Comparison of ENCODE assay signal across 16 mouse cellular contexts in genomic region chr12:71975626-71976025, GRCm38 (mm10).
DNase-seq lines count a peak whose midpoint lies in the region; ATAC-seq and TF ChIP-seq lines count a peak whose summit lies in the region.
"Had no signal": no experiment of that assay in that cellular context is flagged by ENCODE, and none has a peak within 500 bp of the region (broad histone marks: within the 10 kb centered on the region; RNA-seq: fewer than 3 reads in every experiment).

No protein-coding gene starts in this region.

- peak overlapping the region; percentile 62 for H3K27ac ChIP-seq in heart, adult 2 months
- peak overlapping the region; percentile 73 for H3K27ac ChIP-seq in forebrain, embryonic 14.5 days (ENCODE audit: low read depth, low read length)
- H3K27ac ChIP-seq in heart, embryonic 16.5 days (ENCODE audit: low read length): peak overlapping the region; percentile 82
- H3K27ac ChIP-seq: limb, embryonic 12.5 days; liver, embryonic 14.5 days had no signal

- 33% methylated on average over 1 of the region's 1 CpGs for WGBS in heart, adult 2 months
- WGBS in forebrain, embryonic 14.5 days: 20% methylated on average over 1 of the region's 1 CpGs
- WGBS in heart, embryonic 16.5 days: 44% methylated on average over 1 of the region's 1 CpGs

- intact Hi-C loops in heart, adult 2 months (cut with DNase I): loop anchor here (2.0 to 5.0 kb wide), 2 partner anchors 143 to 208 kb away; no protein-coding TSS in a partner anchor
- intact Hi-C loops in left cerebral cortex, postnatal 4 days (cut with DNase I): loop anchor here (5.0 kb wide), 1 partner anchor 143 kb away; the partner anchor contains the start of gene Daam1
- intact Hi-C loops in left cerebral cortex, postnatal 25 days (cut with DNase I): no loop called here

- H3K4me1 ChIP-seq in heart, adult 2 months (ENCODE audit: control insufficient read depth, insufficient read depth, low read length): peaks cover 25% of the 10 kb centered on the region
- peaks cover 30% of the 10 kb centered on the region for H3K4me1 ChIP-seq in forebrain, embryonic 14.5 days (ENCODE audit: control insufficient read depth, insufficient read depth, low read length)
- H3K4me1 ChIP-seq in heart, embryonic 16.5 days (ENCODE audit: control insufficient read depth, insufficient read depth, low read length): peaks cover 79% of the 10 kb centered on the region
- H3K4me1 ChIP-seq: limb, embryonic 12.5 days had no signal

- H3K27me3 ChIP-seq in heart, adult 2 months (ENCODE audit: control insufficient read depth, insufficient read depth, low read length): no peaks in the 10 kb centered on the region
- H3K27me3 ChIP-seq in forebrain, embryonic 14.5 days (replicated peaks; ENCODE audit: control insufficient read depth, insufficient read depth, low read length): no peaks in the 10 kb centered on the region
- no peaks in the 10 kb centered on the region for H3K27me3 ChIP-seq in heart, embryonic 16.5 days (ENCODE audit: control insufficient read depth, insufficient read depth, low read length)
- H3K27me3 ChIP-seq: limb, embryonic 12.5 days had no signal

- H3K4me2 ChIP-seq in forebrain, embryonic 14.5 days (ENCODE audit: low read length): no peak overlapping the region
- no peak overlapping the region for H3K4me2 ChIP-seq in heart, embryonic 16.5 days (ENCODE audit: low read depth, low read length)
- H3K4me2 ChIP-seq: limb, embryonic 12.5 days had no signal

- H3K9me3 ChIP-seq in forebrain, embryonic 14.5 days (replicated peaks; ENCODE audit: control insufficient read depth, low read length): no peaks in the 10 kb centered on the region
- H3K9me3 ChIP-seq in heart, embryonic 16.5 days (replicated peaks; ENCODE audit: control insufficient read depth, low read length): no peaks in the 10 kb centered on the region
- H3K9me3 ChIP-seq: limb, embryonic 12.5 days had no signal

- TF ChIP-seq POLR2A in heart, adult 2 months (IDR thresholded peaks at IDR 0.05; ENCODE audit: insufficient read depth, low read depth, low read length): no peak

- no peak for ATAC-seq in forebrain, embryonic 14.5 days
- no peak for ATAC-seq in heart, embryonic 16.5 days (replicated peaks; ENCODE audit: extremely low read depth, insufficient read depth, low FRiP score)

- peaks cover 57% of the 10 kb centered on the region for H3K36me3 ChIP-seq in heart, adult 2 months (ENCODE audit: control insufficient read depth, insufficient read depth, low read length)
- H3K36me3 ChIP-seq in forebrain, embryonic 14.5 days (ENCODE audit: control insufficient read depth, insufficient read depth, low read length): peaks cover 64% of the 10 kb centered on the region
- H3K36me3 ChIP-seq in heart, embryonic 16.5 days (ENCODE audit: control insufficient read depth, insufficient read depth): peaks cover 25% of the 10 kb centered on the region

- no peak for TF ChIP-seq EP300 in heart, adult 2 months (IDR thresholded peaks at IDR 0.05; ENCODE audit: insufficient read depth, low read depth, low read length)

- H3K9ac ChIP-seq in heart, adult 2 months (ENCODE audit: low read depth, low read length): no peak overlapping the region
- H3K9ac ChIP-seq in forebrain, embryonic 14.5 days (ENCODE audit: low read length): no peak overlapping the region
- 0 out of 2 replicates have a peak overlapping the region, but pooled peaks have one; percentile 51 for H3K9ac ChIP-seq in heart, embryonic 16.5 days (ENCODE audit: low read length)
- H3K9ac ChIP-seq: limb, embryonic 12.5 days; liver, embryonic 14.5 days had no signal

- no peak for TF ChIP-seq CTCF in heart, adult 2 months (IDR thresholded peaks at IDR 0.05)

- no peaks in the 10 kb centered on the region for H3K79me2 ChIP-seq in heart, adult 2 months (replicated peaks; ENCODE audit: control insufficient read depth, insufficient read depth, low read length)

- H3K4me3 ChIP-seq in heart, adult 2 months: no peak overlapping the region
- H3K4me3 ChIP-seq in forebrain, embryonic 14.5 days (ENCODE audit: low read depth, low read length): no peak overlapping the region
- no peak overlapping the region for H3K4me3 ChIP-seq in heart, embryonic 16.5 days (ENCODE audit: low read length)
- H3K4me3 ChIP-seq: limb, embryonic 12.5 days; myocyte had no signal

- no peak for DNase-seq in heart, adult 2 months
- DNase-seq in heart, postnatal 4 days: no peak
- DNase-seq in left cerebral cortex, postnatal 4 days: peak; percentile 31
- no peak for DNase-seq in left cerebral cortex, postnatal 25 days (ENCODE audit: low spot score in 2 of 2)
- DNase-seq in forebrain, embryonic 14.5 days (ENCODE audit: low spot score): no peak
- DNase-seq in adrenal gland, postnatal 4 days (ENCODE audit: low spot score in 2 of 2): no peak
- no peak for DNase-seq in c-Kit-positive CD71-positive TER-119-positive erythroid progenitor cells, embryonic 14.5 days (ENCODE audit: low spot score)
- DNase-seq: cerebellum, adult 9-10 months; embryo, embryonic 11 days; kidney, adult 18-20 months; kidney, postnatal 4 days; layer of hippocampus, postnatal 36 days had no signal
